Mouse (Mus musculus): ENCODE measurements around the gene Tlr8. TPM values are rescaled to one million over a fixed set of nuclear protein-coding genes. Genes with fewer than 3 reads are reported as not detected.
A peak's percentile ranks its signal among the peaks of the same experiment; 100 is the strongest.

Tlr8 gene
- total RNA-seq, 2 experiments from 2014 or later = 0.14 to 0.37 TPM

DNA sequence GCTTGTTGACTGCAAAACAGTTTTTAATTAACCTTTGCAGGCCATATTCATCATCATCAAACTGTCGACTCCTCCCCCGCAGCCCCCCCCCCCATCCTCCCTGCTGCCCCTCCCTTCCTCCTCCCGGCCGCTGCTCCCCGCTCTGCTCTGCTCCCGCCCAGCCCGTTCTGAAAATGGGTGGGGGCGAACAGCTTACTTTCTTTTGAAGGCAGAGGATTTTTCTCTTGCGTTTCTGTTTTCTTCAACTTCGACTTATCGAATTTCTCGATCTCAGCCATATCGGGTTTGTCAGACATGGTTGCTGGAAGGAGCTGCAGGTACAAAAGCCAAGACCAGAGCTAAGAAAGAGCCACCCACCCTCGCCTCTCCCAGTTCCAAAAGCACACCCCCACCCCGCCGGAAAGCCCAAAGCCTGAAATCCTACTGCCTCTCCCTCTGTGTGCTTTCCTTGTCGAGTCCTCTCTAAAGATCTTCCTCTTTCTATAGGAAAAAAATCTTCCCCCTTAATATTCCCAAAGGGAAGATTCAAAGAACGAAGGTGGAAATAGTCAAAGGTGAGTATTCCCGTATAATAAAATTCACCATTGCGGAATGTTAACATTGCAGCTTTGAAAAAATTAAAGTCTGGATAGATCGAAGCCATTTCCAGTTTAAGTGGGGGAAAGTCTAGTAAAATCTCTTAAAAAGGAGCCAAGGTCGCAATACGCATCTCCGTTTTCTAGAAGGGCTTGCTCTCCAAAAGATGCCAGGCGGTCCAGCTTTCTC lies 56.2 kb downstream of the Tlr8 start:
- intact Hi-C loops (cut with DNase I) = loop anchor here (10.0 kb wide), 4 partner anchors 103 to 543 kb away; no protein-coding TSS in a partner anchor
- peak in 1 of 2 experiments; percentile 42 for DNase-seq (ENCODE audit: low spot score in 2 of 2)

DNA sequence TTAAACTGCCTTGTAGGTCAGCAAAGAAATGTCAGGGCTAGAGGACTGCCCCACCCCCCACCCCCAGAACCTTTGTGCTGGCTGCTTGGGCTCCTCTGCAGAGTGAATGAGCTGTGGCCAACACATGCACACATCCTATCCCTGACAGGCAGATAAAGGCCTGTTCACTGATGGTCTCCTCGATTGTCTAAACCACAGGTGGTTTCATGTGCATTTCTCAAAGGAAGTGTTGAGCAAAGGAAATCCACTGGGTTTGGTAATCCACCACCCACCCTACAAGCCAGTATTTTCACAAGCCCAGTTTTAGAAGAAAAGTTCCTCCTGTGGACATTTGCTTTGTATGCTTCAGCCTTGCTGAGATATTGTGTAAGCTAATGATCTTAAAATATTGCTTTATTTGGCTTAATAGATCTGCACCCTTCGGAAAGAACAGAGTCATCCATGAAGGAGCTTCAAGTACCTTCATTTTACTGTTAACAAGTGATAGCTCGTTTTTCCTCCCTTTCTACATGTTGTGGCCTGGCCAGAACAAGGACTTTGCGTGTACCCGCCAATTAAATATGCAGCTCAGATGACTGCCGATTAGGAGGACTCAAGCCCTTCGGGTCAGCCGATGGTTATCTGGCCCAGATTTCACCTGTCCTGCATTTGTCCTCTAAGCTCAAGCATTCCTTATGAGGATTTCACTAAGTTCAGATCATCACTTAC lies 58.2 kb downstream of the Tlr8 start:
- intact Hi-C loops (cut with DNase I) = loop anchor here (10.0 kb wide), 4 partner anchors 101 to 541 kb away; no protein-coding TSS in a partner anchor
- peak in 1 of 2 experiments; percentile 13 for DNase-seq (ENCODE audit: low spot score in 2 of 2)

DNA sequence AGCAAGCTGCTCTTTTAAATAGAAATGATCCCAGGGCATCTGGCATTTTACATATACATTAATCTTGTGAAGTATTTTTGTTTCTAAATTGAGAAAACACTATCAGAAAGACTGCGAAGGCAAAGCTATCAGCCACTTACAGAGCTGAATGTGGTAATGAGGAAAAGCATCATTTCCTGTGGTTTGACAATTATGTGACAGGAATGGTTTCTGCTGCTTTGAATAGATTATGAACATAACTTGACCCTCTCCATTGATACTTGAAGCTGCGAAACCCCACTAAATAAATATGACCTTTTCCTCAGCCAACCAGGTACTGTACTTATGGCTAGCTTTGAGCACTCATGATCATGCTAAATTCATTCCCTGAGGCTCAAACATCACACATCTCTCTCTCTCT lies 62.8 kb downstream of the Tlr8 start:
- intact Hi-C loops (cut with DNase I) = loop anchor here (10.0 kb wide), 4 partner anchors 97 to 537 kb away; no protein-coding TSS in a partner anchor
- no peak for DNase-seq (ENCODE audit: low spot score in 2 of 2)

DNA sequence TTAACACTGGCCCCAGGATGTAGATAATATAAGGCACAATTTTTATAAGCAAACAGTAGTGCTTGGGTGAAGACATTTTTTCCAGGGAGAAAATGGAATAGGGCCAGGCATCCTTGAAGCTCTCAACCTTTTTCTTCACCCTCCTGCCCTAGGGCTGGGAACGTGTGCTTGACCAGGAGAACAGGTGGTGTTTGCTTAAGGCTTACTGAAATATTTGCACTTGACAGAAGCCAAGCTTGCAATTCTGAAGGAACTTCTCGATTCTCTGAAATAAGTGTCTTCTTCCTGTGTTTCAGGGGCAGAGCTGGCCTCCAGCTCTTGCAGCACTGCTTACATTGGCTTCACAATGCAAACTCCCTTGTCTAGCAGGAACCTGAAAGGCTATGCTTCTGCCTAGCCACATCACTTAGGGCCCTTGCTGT lies 68.9 kb downstream of the Tlr8 start:
- DNase-seq (ENCODE audit: low spot score in 2 of 2) = no peak
- intact Hi-C loops (cut with DNase I) = no loop called here

Other genes with a start within 250 kb of the Tlr8 start
- gene Tmsb4x, start 55.0 kb downstream of the Tlr8 start, total RNA-seq (2021) = 1,000 to 10,000 TPM in 1 of 2 experiments, 100 to 1,000 TPM in 1; 958 to 1,007 TPM
- 1 to 10 TPM; 3.3 to 3.5 TPM for gene Tlr7, start 66.2 kb upstream of the Tlr8 start, total RNA-seq (2021)
- gene Prps2, start 118.4 kb upstream of the Tlr8 start, total RNA-seq (2021) = 10 to 100 TPM; 26.0 to 26.1 TPM

Measured in left cerebral cortex, postnatal 25 days (tissue).